Mouse (Mus musculus) C2C12 (cell line): Measurements from ENCODE around the gene Zfyve28. TPM values are rescaled to one million over a fixed set of nuclear protein-coding genes. Genes with fewer than 3 reads are reported as not detected.

Experiments
- H3K27me3 ChIP-seq: one replicate; pipeline ENCODE4 v1.6.1; 2011; ENCODE audit not compliant: control insufficient read depth, insufficient read depth, insufficient read length
- H3K36me3 ChIP-seq: one replicate; pipeline ENCODE4 v1.6.1; 2011; ENCODE audit not compliant: control insufficient read depth, insufficient read depth
- H3K4me3 ChIP-seq: one replicate; pipeline ENCODE4 v1.5.1; 2011; ENCODE audit warnings: mild to moderate bottlenecking, control low read depth; ENCODE audit not compliant: poor library complexity, insufficient read depth, severe bottlenecking
- H3K79me2 ChIP-seq: one replicate; pipeline ENCODE4 v1.6.1; 2011; ENCODE audit not compliant: control insufficient read depth, insufficient read depth
- H3K79me3 ChIP-seq: one replicate; pipeline ENCODE4 v1.6.1; 2011; ENCODE audit warnings: low read depth, control low read depth
- H3ac ChIP-seq: one replicate; pipeline ENCODE3; 2011; ENCODE audit warnings: low read depth; ENCODE audit not compliant: control insufficient read depth, insufficient read length
- CEBPB ChIP-seq: IDR thresholded peaks from one replicate; pipeline ENCODE4 v1.6.1; 2011; ENCODE audit warnings: low read depth, mild to moderate bottlenecking, control low read depth, moderate library complexity
- CTCF ChIP-seq: IDR thresholded peaks from one replicate; pipeline ENCODE4 v1.5.1; 2011; ENCODE audit not compliant: control insufficient read depth, insufficient read depth, insufficient read length
- FOSL1 ChIP-seq: IDR thresholded peaks from one replicate; pipeline ENCODE4 v1.8.0; 2011; ENCODE audit warnings: mild to moderate bottlenecking, low read length; ENCODE audit not compliant: poor library complexity, insufficient read depth, severe bottlenecking
- MAX ChIP-seq: IDR thresholded peaks from one replicate; pipeline ENCODE4 v1.6.1; 2011; ENCODE audit warnings: mild to moderate bottlenecking, control low read depth
- MYOD1 ChIP-seq: IDR thresholded peaks from one replicate; pipeline ENCODE4 v1.6.1; 2011; ENCODE audit warnings: low read depth; ENCODE audit not compliant: control insufficient read depth, insufficient read length
- MYOG ChIP-seq: IDR thresholded peaks from one replicate; pipeline ENCODE4 v1.6.1; 2011; ENCODE audit not compliant: control insufficient read depth, insufficient read length; ENCODE audit errors: extremely low read depth
- USF1 ChIP-seq: IDR thresholded peaks from one replicate; pipeline ENCODE4 v1.6.1; 2011; ENCODE audit warnings: low read depth, mild to moderate bottlenecking, control low read depth, moderate library complexity
- polyA plus RNA-seq: library from polyadenylated mRNA; unstranded; fragments of >200 nt; fragmentation: generic; extraction: Trizol; gene quantifications from one replicate; pipeline ENCODE4 v1.2.1, GENCODE M21; 2012; ENCODE audit warnings: missing spikeins

The Zfyve28 gene
- polyA plus RNA-seq, 1 experiment, result 0.09 TPM

DNA sequence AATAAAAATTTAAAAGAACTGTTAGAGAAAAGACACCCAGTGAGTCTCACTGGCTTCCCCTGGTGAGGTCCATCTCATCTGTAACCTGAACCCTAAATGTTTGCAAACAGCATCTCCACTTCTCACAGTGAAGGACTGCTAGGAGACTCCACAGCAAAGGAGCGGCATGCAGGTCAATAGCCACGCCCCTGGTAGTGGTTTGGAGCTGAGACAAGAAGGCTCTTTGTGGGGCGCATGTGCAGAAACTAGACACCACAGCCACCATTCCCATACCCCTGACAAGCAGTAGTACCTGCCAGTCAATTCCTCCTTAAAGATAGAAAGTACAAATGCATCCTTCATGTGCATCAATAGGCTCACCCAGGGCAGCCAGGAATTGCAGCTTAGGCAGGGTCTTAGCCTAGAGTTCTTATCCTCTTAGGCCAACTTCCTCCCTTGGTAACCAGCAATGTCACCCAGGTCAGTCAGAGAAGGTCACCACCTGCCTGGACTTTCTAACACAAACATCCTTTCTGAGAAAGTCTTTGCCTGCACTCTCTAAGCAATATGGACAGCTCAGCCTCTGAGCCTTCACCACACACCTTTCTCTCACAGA, 4.0 kb downstream of the Zfyve28 start:
- Histone ChIP-seq H3K79me2 (no peaks in the 10 kb centered on the region), H3K36me3 (no peaks in the 10 kb centered on the region), H3K79me3 (no peaks in the 10 kb centered on the region), H3K27me3 (peaks cover 40% of the 10 kb centered on the region), H3ac (no peak overlapping the region), H3K4me3 (no peak overlapping the region)
- TF ChIP-seq FOSL1 (no peak), USF1 (no peak), MYOG (no peak), MAX (no peak), CTCF (no peak), MYOD1 (no peak), CEBPB (no peak)

DNA sequence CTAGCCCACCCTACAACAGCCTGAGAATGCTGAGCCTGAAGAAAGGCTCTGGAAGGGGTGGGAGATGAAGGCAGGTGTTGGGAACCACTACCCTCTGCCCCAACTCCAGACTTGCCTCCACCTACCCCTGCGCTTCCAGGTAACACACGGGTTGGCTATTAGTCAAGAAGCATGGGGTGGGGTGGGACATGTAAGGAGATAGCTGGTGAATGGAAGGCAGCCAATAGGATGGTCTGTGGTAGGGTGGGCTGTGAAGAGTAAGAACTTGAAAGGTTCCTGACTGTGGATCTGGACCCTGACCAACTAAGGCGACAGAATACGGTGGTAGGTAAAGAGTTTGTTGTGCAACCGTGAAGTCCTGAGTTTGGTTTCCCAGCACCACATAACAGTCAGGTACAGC, 4.9 kb downstream of the Zfyve28 start:
- Histone ChIP-seq H3K4me3 (no peak overlapping the region), H3K27me3 (peaks cover 32% of the 10 kb centered on the region), H3K36me3 (no peaks in the 10 kb centered on the region), H3ac (no peak overlapping the region), H3K79me2 (no peaks in the 10 kb centered on the region), H3K79me3 (no peaks in the 10 kb centered on the region)
- TF ChIP-seq CEBPB (no peak), FOSL1 (no peak), CTCF (no peak), USF1 (no peak), MAX (no peak), MYOG (no peak), MYOD1 (no peak)

DNA sequence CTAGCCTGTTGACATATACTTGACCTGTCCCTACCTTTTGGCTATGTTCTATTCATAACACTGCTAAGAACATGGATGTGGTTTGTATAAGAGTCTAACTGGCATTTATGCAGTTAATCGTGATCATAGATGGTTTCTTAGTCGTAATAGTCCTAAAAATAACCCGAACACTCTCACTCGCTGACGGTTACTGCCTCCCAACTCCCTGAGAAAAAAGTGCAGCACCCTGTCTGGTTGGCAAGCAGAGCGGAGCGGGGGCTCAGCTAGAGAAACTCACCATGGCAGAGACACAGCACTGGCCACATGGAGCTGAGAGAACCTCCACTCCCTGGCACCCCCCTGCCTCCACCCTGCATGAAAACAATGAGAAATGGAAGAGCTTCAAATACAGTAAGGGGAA, 7.3 kb downstream of the Zfyve28 start:
- no peaks in the 10 kb centered on the region for H3K36me3 ChIP-seq
- TF ChIP-seq FOSL1 (no peak), MYOG (no peak), USF1 (no peak), CEBPB (no peak), MYOD1 (no peak), MAX (no peak), CTCF (no peak)
- no peak overlapping the region for H3K4me3 ChIP-seq
- no peaks in the 10 kb centered on the region for H3K79me3 ChIP-seq
- peaks cover 11% of the 10 kb centered on the region for H3K27me3 ChIP-seq
- H3K79me2 ChIP-seq, result no peaks in the 10 kb centered on the region
- no peak overlapping the region for H3ac ChIP-seq

DNA sequence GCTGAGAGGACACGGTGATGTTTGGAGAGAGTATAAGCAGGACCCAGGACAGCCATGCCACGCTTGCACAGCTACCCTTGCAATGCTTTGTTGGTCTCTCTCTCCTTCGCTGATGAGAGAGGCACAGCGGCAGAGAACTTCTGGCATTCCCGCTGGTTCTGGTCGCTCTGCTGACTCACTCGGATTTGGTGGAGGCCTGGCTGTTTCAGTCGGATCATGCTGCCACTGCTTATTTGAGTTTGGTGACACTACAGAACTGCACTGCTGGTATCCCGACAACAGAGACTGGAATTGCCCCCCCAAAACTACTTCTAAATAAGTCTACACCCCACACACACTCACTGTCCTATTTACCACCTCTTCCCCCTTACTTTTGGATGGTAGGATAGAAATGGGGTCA, 9.0 kb downstream of the Zfyve28 start:
- TF ChIP-seq USF1, result no peak
- no peak for TF ChIP-seq FOSL1
- TF ChIP-seq CTCF, result no peak
- no peak for TF ChIP-seq MAX
- no peak for TF ChIP-seq MYOG
- no peak for TF ChIP-seq MYOD1
- TF ChIP-seq CEBPB, result no peak
- Histone ChIP-seq H3K4me3 (no peak overlapping the region), H3K36me3 (no peaks in the 10 kb centered on the region), H3K79me2 (no peaks in the 10 kb centered on the region), H3K79me3 (no peaks in the 10 kb centered on the region), H3K27me3 (peaks cover 20% of the 10 kb centered on the region), H3ac (no peak overlapping the region)

DNA sequence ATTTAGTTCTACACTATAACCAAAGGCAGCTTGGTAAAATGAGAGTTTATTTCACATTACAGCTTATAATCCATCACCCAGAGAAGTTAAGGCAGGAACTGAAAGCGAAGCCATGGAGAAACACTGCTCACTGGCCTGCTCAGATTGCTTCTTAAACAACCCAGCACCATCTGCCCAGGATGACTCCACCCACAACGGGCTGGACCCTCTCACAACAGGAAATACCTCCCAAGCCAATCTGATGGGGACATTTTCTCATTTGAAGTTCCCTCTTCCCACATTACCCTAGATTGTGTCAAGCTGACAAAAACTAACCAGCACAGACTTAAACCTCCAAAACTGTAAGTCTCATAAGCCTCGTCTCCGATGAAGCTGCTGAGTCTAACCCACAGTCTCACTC, 10.2 kb downstream of the Zfyve28 start:
- Histone ChIP-seq H3K36me3 (no peaks in the 10 kb centered on the region), H3K27me3 (peaks cover 30% of the 10 kb centered on the region), H3ac (no peak overlapping the region), H3K4me3 (no peak overlapping the region), H3K79me3 (no peaks in the 10 kb centered on the region), H3K79me2 (no peaks in the 10 kb centered on the region)
- TF ChIP-seq MYOD1 (no peak), MAX (no peak), USF1 (no peak), MYOG (no peak), CTCF (no peak), FOSL1 (no peak), CEBPB (no peak)

DNA sequence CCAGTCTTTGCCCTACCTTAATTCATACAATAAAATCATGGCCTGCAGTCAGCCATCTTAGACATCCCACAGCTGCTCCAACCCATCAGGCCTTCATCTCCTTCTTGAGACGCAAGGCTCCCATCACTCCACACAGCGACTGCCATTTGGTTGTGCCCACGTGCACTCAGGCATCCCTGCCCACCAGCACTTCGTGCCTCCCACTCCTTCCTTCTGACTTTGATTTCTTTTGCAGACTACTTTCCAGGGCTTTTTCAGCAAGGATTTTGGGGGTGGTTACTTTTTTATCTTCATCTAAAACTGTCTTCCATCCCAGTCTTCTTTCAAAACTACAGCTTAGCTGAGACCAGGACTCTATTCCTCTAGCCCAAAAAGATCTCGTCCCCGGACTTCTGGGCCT, 11.5 kb downstream of the Zfyve28 start:
- Histone ChIP-seq H3K79me2 (no peaks in the 10 kb centered on the region), H3K79me3 (no peaks in the 10 kb centered on the region), H3ac (no peak overlapping the region), H3K4me3 (no peak overlapping the region), H3K27me3 (peaks cover 30% of the 10 kb centered on the region), H3K36me3 (no peaks in the 10 kb centered on the region)
- TF ChIP-seq MYOD1 (no peak), MAX (no peak), MYOG (no peak), FOSL1 (no peak), CEBPB (no peak), USF1 (no peak), CTCF (no peak)
